Mouse (Mus musculus) ES-E14 (cell line): ENCODE measurements around the gene Pole2.

Experiments used
- HCFC1 ChIP-seq: IDR thresholded peaks from 2 replicates; pipeline ENCODE4 v1.6.1; 2012; ENCODE audit warnings: low read length, inconsistent platforms, borderline replicate concordance; ENCODE audit not compliant: insufficient read depth
- MAFK ChIP-seq: IDR thresholded peaks from 2 replicates; pipeline ENCODE4 v1.6.1; 2014; ENCODE audit warnings: mild to moderate bottlenecking, low read depth, low read length, inconsistent platforms; ENCODE audit not compliant: insufficient read depth
- ZNF384 ChIP-seq: IDR thresholded peaks from 2 replicates; pipeline ENCODE4 v1.6.1; 2012; ENCODE audit warnings: low read depth, low read length, inconsistent platforms

- TF ChIP-seq MAFK (no peak), ZNF384 (no peak), HCFC1 (no peak)
Measured at GRCm38 (mm10) chr12:69211057-69211456, 16.9 kb downstream of the Pole2 start.
